Mouse (Mus musculus): ENCODE data around the gene Rtkn2.

GRCm38 (mm10) chr10:67931328-67931727, 48.0 kb upstream of the Rtkn2 start:
- TF ChIP-seq CTCF (IDR thresholded peaks at IDR 0.05; ENCODE audit: borderline replicate concordance, insufficient read depth, low read depth, low read length) (no peak), POLR2A (IDR thresholded peaks at IDR 0.05; ENCODE audit: borderline replicate concordance, insufficient read depth, low read length) (no peak)

All from cerebellum, adult 2 months (tissue).